Mouse (Mus musculus): ENCODE results near the gene Fbxo7.

Fbxo7 gene

GRCm38 (mm10) chr10:86093109-86094035, 71.6 kb downstream of the Fbxo7 start:
- DNase-seq, result no peak

GRCm38 (mm10) chr10:86098363-86098762, 76.6 kb downstream of the Fbxo7 start:
- DNase-seq, result peak in 1 of 2 experiments; percentile 37

- peak in 1 of 2 experiments; percentile 19 for DNase-seq
Observed at GRCm38 (mm10) chr10:86100281-86100851, 78.6 kb downstream of the Fbxo7 start.

All from lung, adult 18-20 months (tissue).